Mouse (Mus musculus): Measurements from ENCODE around the gene Nipa2.
"Not testable (repeated sequence)": the region's sequence is repeated elsewhere in the genome, so short reads cannot be mapped to it uniquely, and the experiment has no call there.

Nipa2 gene

DNA sequence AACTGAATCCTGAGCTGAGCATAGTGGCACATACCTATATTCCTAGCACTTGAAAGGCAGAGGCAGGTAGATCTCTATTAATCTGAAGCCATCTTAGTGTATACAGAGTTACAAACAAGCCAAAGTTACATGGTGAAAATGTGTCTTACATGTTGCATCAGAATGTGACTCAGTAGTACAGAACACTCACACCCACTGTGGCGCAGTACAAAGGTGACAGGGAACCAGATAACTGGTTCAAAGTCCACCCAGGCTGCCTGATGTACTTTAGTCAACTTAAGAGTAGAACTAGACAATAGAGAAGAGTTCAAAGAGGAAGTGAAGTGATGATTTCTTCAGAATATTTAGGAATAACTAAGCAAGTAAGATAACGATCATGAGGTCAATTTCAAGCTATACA lies 27.3 kb downstream of the Nipa2 start:
- DNase-seq, result no peak

DNA sequence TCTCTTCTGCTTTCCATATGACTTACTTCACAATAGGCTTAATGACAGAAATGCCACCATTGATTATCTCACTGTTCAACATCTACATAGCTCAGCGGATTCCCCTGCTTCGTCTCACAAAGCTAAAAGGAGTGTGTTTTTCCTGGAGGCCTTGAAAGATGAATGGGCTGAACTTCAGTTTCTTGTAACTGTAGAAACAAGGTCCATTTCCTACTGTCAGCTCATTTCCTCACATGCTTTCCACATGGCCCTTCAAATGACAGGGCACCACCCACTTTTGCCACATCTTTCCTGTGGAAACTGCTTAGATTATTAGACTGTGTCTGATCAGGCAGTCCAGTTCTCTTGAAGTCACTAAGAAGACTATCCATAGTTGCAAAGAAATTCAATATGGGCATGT lies 33.6 kb downstream of the Nipa2 start:
- DNase-seq, result no peak

DNA sequence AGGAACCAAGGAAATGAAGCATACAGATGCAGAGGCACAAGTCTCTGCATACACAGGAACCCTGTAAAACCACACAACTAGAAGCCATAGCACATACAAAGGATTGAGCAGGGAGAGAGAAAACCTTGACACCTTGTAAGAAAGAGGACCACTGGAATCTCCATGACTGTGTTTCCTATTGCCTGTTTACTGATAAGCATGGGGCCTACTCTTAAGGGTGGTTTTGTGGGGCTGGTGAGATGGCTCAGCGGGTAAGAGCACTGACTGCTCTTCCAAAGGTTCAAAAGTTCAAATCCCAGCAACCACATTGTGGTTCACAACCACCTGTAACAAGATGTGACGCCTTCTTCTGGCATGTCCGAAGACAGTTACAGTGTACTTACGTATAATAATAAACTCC lies 35.0 kb downstream of the Nipa2 start:
- no peak for DNase-seq

DNA sequence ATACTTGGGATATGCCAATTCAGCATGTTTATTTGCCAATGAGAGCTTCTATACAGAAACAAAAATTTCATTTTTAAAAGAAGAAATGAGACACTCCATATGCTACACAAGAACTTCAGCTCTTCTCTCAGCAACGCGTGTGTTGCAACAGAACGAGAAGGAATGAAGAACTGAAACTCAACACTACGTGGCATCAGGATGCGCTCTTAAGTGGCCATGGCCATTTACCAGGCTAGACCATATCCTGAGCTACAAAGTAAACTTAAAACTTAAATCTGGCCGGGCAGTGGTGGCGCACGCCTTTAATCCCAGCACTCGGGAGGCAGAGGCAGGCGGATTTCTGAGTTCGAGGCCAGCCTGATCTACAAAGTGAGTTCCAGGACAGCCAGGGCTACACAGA lies 43.9 kb downstream of the Nipa2 start:
- DNase-seq, result not testable (repeated sequence)

DNA sequence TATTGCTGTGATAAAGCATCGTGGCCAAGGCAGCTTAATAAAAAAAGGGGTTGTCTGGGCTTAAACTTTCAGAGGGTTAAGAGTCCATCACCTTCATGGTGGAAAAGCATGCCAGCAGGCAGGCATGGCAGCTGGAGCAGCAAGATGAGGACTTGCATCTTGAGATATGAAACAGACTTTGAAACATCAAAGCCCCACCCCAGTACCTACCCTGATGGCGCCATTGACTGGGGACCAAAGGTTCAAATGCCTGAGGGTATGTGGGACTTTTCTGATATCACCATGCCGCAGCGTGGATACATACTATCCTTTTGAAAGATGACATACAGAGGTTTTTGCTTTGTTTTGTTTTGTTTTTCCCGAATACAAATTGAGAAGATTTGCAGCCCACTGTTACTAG lies 50.2 kb downstream of the Nipa2 start:
- no peak for DNase-seq

DNA sequence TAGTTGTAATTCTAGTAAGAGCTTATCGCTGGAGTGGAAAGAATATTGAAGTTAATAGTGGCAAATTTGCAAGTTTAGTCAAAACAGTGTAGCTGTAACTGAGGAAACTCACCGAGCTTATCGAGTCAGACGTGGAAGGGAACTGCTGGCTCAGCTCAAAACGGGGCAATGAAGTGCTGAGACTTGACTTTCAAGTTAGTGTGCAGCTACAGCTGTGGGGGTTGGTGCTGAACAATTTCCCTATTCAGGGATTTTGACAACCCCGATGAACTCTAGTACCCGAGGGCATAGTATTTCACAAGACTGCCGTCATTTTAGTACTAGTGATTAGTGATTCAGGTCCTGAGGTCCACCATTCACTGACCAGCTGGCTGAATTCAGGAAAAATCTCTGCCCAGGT lies 50.9 kb downstream of the Nipa2 start:
- peak in 1 of 2 experiments; percentile 26 for DNase-seq

DNA sequence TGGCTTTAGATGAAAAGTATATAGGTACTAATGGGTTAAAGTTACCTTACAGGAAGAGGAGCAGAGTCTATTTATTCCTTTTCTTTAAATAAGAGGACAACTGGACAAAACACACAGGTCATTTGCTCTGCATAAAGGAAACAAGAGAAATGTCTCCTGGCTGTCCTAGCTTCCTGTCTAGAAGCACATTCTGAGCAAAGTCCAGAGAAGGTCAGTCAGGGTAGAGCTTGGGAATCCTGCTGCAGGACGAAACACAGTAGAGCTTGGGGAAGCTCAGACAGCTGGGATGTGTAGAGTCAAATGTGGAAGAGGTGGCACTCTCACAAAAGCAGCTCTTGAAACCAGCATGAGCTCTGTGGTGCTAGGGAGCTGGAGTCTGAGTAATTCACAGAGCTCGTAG lies 51.9 kb downstream of the Nipa2 start:
- DNase-seq, result no peak

DNA sequence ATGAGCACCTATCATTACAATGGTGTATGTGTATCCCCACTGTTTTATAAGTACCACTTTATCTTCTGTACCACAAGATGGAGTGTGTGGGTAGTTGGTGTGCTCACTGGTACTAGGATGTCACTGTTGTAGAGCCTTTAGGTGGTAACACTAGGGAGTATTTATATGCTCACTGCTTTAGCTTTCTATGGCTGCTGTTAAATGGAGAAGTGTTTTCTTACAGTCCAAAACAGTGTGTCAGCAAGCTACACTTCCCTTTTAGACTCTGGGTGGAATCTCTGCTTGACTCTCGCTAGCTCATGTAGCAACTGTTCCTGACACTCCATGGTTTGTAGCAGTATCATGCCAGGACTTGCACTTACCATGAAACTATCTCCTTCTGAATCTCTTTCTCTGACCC lies 52.8 kb downstream of the Nipa2 start:
- no peak for DNase-seq

DNA sequence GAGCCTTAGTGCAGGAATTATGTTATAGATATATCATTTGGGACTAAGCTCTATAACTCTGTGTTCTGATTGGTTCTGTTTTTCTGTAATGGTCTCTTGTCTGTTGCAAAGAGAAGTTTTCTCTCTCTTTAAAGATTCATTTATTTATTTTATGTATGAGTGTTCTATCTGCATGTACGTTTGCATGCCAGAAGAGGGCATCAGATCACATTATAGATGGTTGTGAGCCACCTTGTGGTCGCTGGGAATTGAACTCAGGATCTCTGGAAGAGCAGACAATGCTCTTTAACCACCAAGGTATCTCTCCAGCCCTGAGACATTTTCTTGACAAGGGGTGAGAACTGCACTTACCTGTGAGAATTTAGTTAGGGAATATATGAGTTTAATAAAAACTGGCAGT lies 56.8 kb downstream of the Nipa2 start:
- DNase-seq, result no peak

DNA sequence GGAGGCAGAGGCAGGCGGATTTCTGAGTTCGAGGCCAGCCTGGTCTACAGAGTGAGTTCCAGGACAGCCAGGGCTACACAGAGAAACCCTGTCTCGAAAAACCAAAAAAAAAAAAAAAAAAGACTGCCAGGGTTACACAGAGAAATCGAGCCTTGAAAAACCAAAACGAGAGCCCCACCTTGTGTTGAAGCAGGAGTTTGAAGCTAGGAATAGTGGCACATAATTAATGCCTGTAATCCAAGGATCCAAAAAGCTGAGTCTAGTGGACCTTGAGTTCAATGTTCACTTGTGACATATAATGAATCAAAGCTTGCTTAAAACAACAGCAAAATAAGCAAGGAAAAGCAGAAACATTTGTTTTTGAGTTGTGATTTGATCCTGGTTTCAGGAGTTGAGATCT lies 58.5 kb downstream of the Nipa2 start:
- DNase-seq, result no peak

DNA sequence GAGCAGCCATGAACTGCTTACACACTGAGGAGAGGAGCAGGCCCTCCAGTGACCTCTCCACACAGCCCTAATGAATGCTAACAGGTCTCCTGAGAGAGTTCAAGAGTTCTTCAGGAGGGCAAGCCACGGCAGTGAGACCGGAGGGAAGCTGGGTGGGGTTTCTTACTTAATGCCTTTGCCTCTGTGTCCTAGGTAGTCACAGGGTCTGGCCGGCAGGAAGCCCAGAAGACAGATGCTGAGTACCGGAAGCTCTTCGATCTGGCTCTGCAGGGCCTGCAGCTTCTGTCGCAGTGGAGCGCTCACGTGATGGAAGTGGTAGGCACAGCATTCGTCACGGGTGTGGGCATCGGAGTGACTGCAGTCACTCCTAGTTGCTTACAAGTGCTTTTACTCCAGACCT lies 70.5 kb downstream of the Nipa2 start:
- DNase-seq, result peak in 1 of 2 experiments; percentile 8

DNA sequence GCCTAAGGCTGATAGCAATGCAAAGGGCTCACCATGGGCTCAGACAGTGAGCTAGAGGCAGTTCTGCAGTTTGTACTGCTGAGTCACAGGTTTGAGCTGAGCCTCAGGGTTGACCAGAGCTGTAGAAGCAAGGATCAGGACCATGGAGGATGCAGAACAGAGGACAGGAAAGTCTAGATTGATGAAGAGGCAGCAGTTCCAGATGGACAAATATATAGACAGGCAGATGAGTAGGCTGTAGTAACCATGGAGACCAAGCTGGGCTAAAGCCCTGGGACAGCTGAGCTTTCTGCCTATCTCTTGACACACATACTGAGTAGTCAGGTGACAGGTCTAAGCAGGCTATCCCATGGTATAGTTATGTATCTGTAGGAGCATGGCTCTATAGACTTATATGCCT lies 71.5 kb downstream of the Nipa2 start:
- DNase-seq, result no peak

DNA sequence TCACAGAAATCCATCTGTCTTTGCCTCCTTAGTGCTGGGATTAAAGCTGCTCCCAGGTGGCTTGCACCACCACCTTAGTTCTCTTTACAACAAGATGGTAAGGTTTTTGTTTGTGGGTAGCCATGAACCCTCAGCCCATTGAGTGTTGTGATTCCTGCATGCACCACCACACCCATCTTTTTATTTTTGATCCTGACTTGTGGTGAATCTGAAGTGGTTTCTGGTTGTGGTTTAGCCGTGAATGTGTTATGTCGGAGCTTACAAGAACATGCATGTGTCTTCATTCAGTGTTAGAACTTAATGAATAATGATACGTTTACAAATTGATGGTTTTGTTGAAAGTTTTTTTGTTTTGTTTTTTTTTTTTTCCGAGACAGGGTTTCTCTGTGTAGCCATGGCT lies 72.3 kb downstream of the Nipa2 start:
- no peak for DNase-seq

DNA sequence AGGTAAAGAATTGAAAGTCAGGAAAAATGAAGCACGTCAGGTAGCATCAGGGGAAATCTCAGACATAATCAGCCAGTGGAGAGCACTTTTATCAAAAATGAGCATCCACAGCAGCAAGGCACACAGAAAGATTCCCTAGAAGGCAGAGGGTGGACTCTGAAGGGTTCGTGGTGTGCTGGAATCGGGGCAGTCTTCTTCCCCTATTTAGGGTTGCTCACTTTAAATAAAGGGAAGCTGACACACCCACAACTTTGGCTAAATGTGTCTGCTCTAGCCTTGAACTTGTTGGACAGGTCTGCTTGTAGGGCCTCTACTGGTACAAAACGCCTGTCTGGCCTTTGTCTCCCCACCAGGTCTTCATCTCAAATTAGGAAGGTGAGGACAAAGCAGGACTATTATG lies 73.7 kb downstream of the Nipa2 start:
- DNase-seq, result no peak

All from kidney, postnatal 4 days (tissue).